Mouse (Mus musculus) midbrain, embryonic 15.5 days (tissue): Measurements from ENCODE around the gene Clta. TPM values are rescaled to one million over a fixed set of nuclear protein-coding genes. Genes with fewer than 3 reads are reported as not detected.

ENCODE experiments used
- ATAC-seq: fragments of 200-750 bp; cut with Nextera tagmentation; replicated peaks from 2 replicates; pipeline ENCODE4 v1.8.0; 2017; ENCODE audit warnings: moderate TSS enrichment
- H3K27ac ChIP-seq: fragments of 300-500 bp; sonication (generic); 2 replicates; pipeline ENCODE4 v1.5.1; 2015; ENCODE audit warnings: mild to moderate bottlenecking, inconsistent platforms
- H3K27me3 ChIP-seq: fragments of 300-500 bp; sonication (generic); replicated peaks from 2 replicates; pipeline ENCODE4 v1.6.1; 2015; ENCODE audit warnings: inconsistent platforms
- H3K36me3 ChIP-seq: fragments of 300-500 bp; sonication (generic); replicated peaks from 2 replicates; pipeline ENCODE4 v1.6.1; 2015; ENCODE audit warnings: inconsistent platforms
- H3K4me1 ChIP-seq: fragments of 300-500 bp; sonication (generic); 2 replicates; pipeline ENCODE4 v1.6.1; 2015; ENCODE audit warnings: inconsistent platforms
- H3K4me2 ChIP-seq: fragments of 300-500 bp; sonication (generic); 2 replicates; pipeline ENCODE4 v1.6.1; 2015; ENCODE audit warnings: inconsistent platforms, mild to moderate bottlenecking, moderate library complexity
- H3K4me3 ChIP-seq: fragments of 300-500 bp; sonication (generic); 2 replicates; pipeline ENCODE4 v1.5.1; 2015; ENCODE audit warnings: mild to moderate bottlenecking, inconsistent platforms
- H3K9ac ChIP-seq: fragments of 300-500 bp; sonication (generic); 2 replicates; pipeline ENCODE4 v1.6.1; 2015; ENCODE audit warnings: mild to moderate bottlenecking, inconsistent platforms
- H3K9me3 ChIP-seq: fragments of 300-500 bp; sonication (generic); 2 replicates; pipeline ENCODE4 v1.6.1; 2016; ENCODE audit warnings: inconsistent platforms
- WGBS: fragments of 180-500 bp; shearing (Covaris S2); methylation state at CpG from one replicate; pipeline ENCODE4 v1.1.7; 2015; ENCODE audit warnings: mixed read lengths; 5-methylcytosine and 5-hydroxymethylcytosine counted together
- polyA plus RNA-seq: library from polyadenylated mRNA; unstranded; fragments of >200 nt; fragmentation: Nextera tagmentation; extraction: Ambion mirVana; gene quantifications from 2 replicates; pipeline ENCODE4 v1.2.1, GENCODE M21; 2015

The Clta gene
- polyA plus RNA-seq, 1 experiment from 2014 or later, result 334 TPM

- Histone ChIP-seq H3K27me3 (no peaks in the 10 kb centered on the region), H3K4me2 (peak overlapping the region; percentile 84), H3K9me3 (no peaks in the 10 kb centered on the region), H3K36me3 (no peaks in the 10 kb centered on the region), H3K27ac (no peak overlapping the region), H3K4me3 (peak overlapping the region; percentile 83), H3K4me1 (peaks cover 27% of the 10 kb centered on the region), H3K9ac (peak overlapping the region; percentile 91)
- 31% methylated on average over 11 of the region's 11 CpGs for WGBS
- ATAC-seq, result no peak
These were observed 9.3 kb downstream of the Clta start for GRCm38 (mm10) chr4:44013391-44014070.

- Histone ChIP-seq H3K9ac (no peak overlapping the region), H3K4me1 (peaks cover 27% of the 10 kb centered on the region), H3K4me3 (no peak overlapping the region), H3K4me2 (no peak overlapping the region), H3K36me3 (peaks cover 13% of the 10 kb centered on the region), H3K27ac (no peak overlapping the region), H3K9me3 (no peaks in the 10 kb centered on the region), H3K27me3 (peaks cover 8% of the 10 kb centered on the region; the same call in 1 of the 2 replicates)
- ATAC-seq, result no peak
- 89% methylated on average over 4 of the region's 4 CpGs for WGBS
These were observed 11.8 kb downstream of the Clta start for GRCm38 (mm10) chr4:44016071-44016470.

GRCm38 (mm10) chr4:44016791-44017190, 12.5 kb downstream of the Clta start:
- Histone ChIP-seq H3K27me3 (peaks cover 14% of the 10 kb centered on the region; the same call in 1 of the 2 replicates), H3K27ac (no peak overlapping the region), H3K4me1 (peaks cover 24% of the 10 kb centered on the region), H3K4me2 (no peak overlapping the region), H3K36me3 (peaks cover 20% of the 10 kb centered on the region), H3K9me3 (no peaks in the 10 kb centered on the region), H3K4me3 (no peak overlapping the region), H3K9ac (no peak overlapping the region)
- 94% methylated on average over 12 of the region's 12 CpGs for WGBS
- ATAC-seq, result no peak

DNA sequence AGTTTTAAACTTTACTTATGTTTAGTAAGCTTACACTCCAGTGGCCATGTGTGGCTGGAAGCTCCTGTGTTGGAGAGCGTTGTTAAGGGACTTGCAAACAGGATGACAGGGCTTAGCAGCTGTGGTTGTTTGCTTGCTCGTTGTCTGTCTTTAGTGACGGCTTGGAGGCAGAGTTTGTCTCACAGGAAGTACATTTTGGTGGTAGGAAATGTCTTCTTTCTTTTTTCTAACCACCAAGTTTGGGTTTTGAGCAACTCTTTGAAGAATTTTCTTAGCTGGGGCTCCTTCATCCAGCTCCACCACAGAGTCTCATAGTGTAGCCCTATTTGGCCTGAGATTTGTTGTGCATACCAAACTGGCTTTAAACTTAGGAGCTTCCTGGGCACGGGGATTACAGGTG, 18.1 kb downstream of the Clta start:
- Histone ChIP-seq H3K9me3 (no peaks in the 10 kb centered on the region), H3K27ac (no peak overlapping the region), H3K4me3 (no peak overlapping the region), H3K9ac (no peak overlapping the region), H3K4me1 (no peaks in the 10 kb centered on the region), H3K27me3 (peaks cover 54% of the 10 kb centered on the region), H3K36me3 (peaks cover 54% of the 10 kb centered on the region), H3K4me2 (no peak overlapping the region)
- 85% methylated on average over 4 of the region's 4 CpGs for WGBS
- no peak for ATAC-seq

DNA sequence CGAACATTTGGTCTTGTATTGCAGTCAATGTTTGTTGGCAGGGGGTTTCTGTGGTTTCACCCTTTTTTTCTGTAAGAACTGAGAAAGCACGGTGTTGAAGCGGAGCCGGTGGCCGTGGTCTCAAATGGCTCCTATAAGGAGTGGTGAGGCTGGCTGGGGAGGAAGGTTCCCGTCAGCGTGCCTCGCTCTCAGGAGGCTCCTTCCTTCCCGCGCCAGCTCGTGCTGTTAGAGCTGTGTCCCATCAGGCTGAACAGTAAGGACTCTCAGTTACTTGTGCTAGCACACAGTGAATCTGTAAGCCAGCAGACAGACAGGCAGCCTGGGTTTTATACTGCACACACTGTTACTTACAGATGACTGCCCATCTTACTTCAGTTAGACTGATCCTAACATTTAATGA, 18.5 kb downstream of the Clta start:
- no peak overlapping the region for H3K4me3 ChIP-seq
- H3K9me3 ChIP-seq, result no peaks in the 10 kb centered on the region
- H3K4me1 ChIP-seq, result no peaks in the 10 kb centered on the region
- H3K36me3 ChIP-seq, result peaks cover 58% of the 10 kb centered on the region
- WGBS, result 92% methylated on average over 11 of the region's 11 CpGs
- H3K4me2 ChIP-seq, result no peak overlapping the region
- H3K27ac ChIP-seq, result no peak overlapping the region
- H3K9ac ChIP-seq, result no peak overlapping the region
- no peak for ATAC-seq
- peaks cover 54% of the 10 kb centered on the region for H3K27me3 ChIP-seq

GRCm38 (mm10) chr4:44023681-44024080, 19.4 kb downstream of the Clta start:
- peaks cover 58% of the 10 kb centered on the region for H3K36me3 ChIP-seq
- H3K4me1 ChIP-seq, result peaks cover 9% of the 10 kb centered on the region
- H3K9me3 ChIP-seq, result no peaks in the 10 kb centered on the region
- 97% methylated on average over 9 of the region's 9 CpGs for WGBS
- H3K4me2 ChIP-seq, result no peak overlapping the region
- H3K4me3 ChIP-seq, result no peak overlapping the region
- peaks cover 54% of the 10 kb centered on the region for H3K27me3 ChIP-seq
- no peak overlapping the region for H3K9ac ChIP-seq
- ATAC-seq, result no peak
- H3K27ac ChIP-seq, result no peak overlapping the region

DNA sequence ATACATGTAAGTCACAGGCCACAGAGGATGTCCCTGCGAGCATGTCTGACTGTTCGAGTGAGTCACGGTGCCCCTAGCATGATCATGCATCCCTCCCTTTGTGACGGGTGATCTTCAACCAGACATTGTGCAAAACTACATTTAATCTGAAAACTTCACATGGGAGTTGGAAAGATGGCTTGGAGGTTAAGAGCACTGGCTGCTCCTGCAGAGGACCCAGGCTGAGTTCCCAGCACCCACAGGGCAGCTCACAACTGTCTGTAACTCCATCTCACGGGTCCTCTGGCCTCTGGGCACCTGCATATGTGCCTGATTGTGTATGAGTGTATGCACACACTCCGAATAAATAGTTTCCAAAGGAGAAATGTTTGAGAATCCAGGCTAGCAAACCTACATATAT, 20.0 kb downstream of the Clta start:
- Histone ChIP-seq H3K9me3 (no peaks in the 10 kb centered on the region), H3K36me3 (peaks cover 54% of the 10 kb centered on the region), H3K9ac (no peak overlapping the region), H3K27me3 (peaks cover 54% of the 10 kb centered on the region), H3K4me2 (no peak overlapping the region), H3K27ac (no peak overlapping the region), H3K4me3 (no peak overlapping the region), H3K4me1 (peaks cover 14% of the 10 kb centered on the region)
- ATAC-seq, result no peak
- WGBS, result 97% methylated on average over 6 of the region's 6 CpGs

GRCm38 (mm10) chr4:44025570-44025969, 21.3 kb downstream of the Clta start:
- Histone ChIP-seq H3K4me3 (no peak overlapping the region), H3K27ac (no peak overlapping the region), H3K27me3 (peaks cover 60% of the 10 kb centered on the region), H3K9me3 (no peaks in the 10 kb centered on the region), H3K4me1 (peaks cover 16% of the 10 kb centered on the region), H3K36me3 (peaks cover 52% of the 10 kb centered on the region), H3K9ac (no peak overlapping the region), H3K4me2 (no peak overlapping the region)
- no peak for ATAC-seq
- 92% methylated on average over 6 of the region's 6 CpGs for WGBS

- 15% methylated on average over 16 of the region's 16 CpGs for WGBS
- no peak overlapping the region for H3K4me3 ChIP-seq
- peak; percentile 69 for ATAC-seq
- H3K4me2 ChIP-seq, result no peak overlapping the region
- H3K9ac ChIP-seq, result no peak overlapping the region
- peaks cover 52% of the 10 kb centered on the region for H3K36me3 ChIP-seq
- peaks cover 16% of the 10 kb centered on the region for H3K4me1 ChIP-seq
- H3K27ac ChIP-seq, result no peak overlapping the region
- peaks cover 70% of the 10 kb centered on the region for H3K27me3 ChIP-seq
- no peaks in the 10 kb centered on the region for H3K9me3 ChIP-seq
These were observed 24.3 kb downstream of the Clta start for GRCm38 (mm10) chr4:44028303-44029135.

- Histone ChIP-seq H3K27me3 (peaks cover 67% of the 10 kb centered on the region), H3K9me3 (no peaks in the 10 kb centered on the region), H3K36me3 (peaks cover 47% of the 10 kb centered on the region), H3K9ac (no peak overlapping the region), H3K27ac (no peak overlapping the region), H3K4me2 (no peak overlapping the region), H3K4me3 (no peak overlapping the region), H3K4me1 (peaks cover 16% of the 10 kb centered on the region)
- ATAC-seq, result no peak
- 80% methylated on average over 15 of the region's 15 CpGs for WGBS
These were observed 25.4 kb downstream of the Clta start for GRCm38 (mm10) chr4:44029661-44030066.

DNA sequence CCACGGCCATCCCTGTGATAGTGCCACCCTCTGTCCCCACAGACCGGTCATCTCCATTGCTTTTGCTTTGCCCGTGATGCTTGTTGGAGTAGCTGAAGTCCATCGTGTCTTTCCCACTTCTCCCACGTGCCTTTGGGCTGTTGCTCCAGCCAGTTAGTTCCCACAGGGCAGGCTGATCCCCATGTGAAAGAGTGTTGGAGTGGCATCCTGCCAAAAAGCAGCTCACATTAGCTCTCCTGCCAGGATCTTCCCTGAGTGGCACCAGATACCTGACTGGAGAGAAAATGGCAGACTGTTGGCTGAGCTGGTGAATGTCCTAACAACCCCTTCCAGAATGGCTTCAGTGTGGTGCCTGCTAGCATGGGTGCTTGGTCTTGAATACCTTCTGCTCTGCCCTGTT, 27.3 kb downstream of the Clta start:
- Histone ChIP-seq H3K9ac (no peak overlapping the region), H3K4me3 (no peak overlapping the region), H3K36me3 (peaks cover 34% of the 10 kb centered on the region), H3K27me3 (peaks cover 69% of the 10 kb centered on the region), H3K4me2 (no peak overlapping the region), H3K27ac (no peak overlapping the region), H3K9me3 (no peaks in the 10 kb centered on the region), H3K4me1 (peaks cover 16% of the 10 kb centered on the region)
- no peak for ATAC-seq
- WGBS, result 76% methylated on average over 5 of the region's 5 CpGs

DNA sequence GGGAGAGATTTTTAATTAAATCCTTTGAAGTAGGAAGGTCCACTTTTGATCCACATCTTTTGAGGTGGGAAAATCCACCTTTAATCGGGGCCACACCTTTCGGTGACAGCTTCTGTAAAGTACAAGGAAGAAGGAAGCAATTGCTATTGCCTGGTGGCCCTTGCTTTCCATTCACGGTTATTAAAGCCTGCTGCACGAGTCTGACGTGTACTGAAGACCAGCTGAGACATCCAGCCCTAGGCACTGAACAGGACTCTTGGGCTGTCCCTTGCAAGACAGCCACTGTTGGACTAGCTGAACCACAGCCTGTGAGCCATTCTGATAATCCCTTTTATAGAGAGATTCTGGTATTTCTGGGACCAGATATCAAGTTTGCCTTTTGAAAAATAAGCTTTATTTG, 32.2 kb downstream of the Clta start:
- no peaks in the 10 kb centered on the region for H3K4me1 ChIP-seq
- 78% methylated on average over 5 of the region's 5 CpGs for WGBS
- no peak overlapping the region for H3K4me3 ChIP-seq
- no peak overlapping the region for H3K4me2 ChIP-seq
- peaks cover 46% of the 10 kb centered on the region for H3K36me3 ChIP-seq
- ATAC-seq, result no peak
- H3K27ac ChIP-seq, result no peak overlapping the region
- peaks cover 77% of the 10 kb centered on the region for H3K27me3 ChIP-seq
- H3K9me3 ChIP-seq, result no peaks in the 10 kb centered on the region
- H3K9ac ChIP-seq, result no peak overlapping the region
